Mouse (Mus musculus) heart, adult 9 months (tissue): ENCODE data around the gene Igfn1.

Source experiments
- DNase-seq, 2 experiments: peaks; one replicate each; pipeline ENCODE4 v3.0.0; 2022; ENCODE audit warnings: low spot score in 2 of 2

Igfn1 gene

GRCm38 (mm10) chr1:136006292-136006748 is at the start of gene Igfn1:
Gene Igfn1, minus strand, starts transcription at chr1:136006342.
- no peak for DNase-seq

GRCm38 (mm10) chr1:136055771-136056170 is 49.6 kb upstream of the Igfn1 start:
- no peak for DNase-seq

- no peak for DNase-seq
Measured at GRCm38 (mm10) chr1:136052547-136052946, 46.4 kb upstream of the Igfn1 start, which contains the start of gene Cacna1s. Gene Cacna1s, plus strand, starts transcription at chr1:136052750.

GRCm38 (mm10) chr1:136051465-136051864 is 45.3 kb upstream of the Igfn1 start:
- DNase-seq, result peak; percentile 50 to 58

GRCm38 (mm10) chr1:136051013-136051315 is 44.8 kb upstream of the Igfn1 start:
- no peak for DNase-seq

- DNase-seq, result no peak
Measured at GRCm38 (mm10) chr1:136050312-136051012, 44.3 kb upstream of the Igfn1 start, which contains the start of gene Ascl5. Gene Ascl5, plus strand, starts transcription at chr1:136050804.

- no peak for DNase-seq
Measured at GRCm38 (mm10) chr1:136047894-136048293, 41.8 kb upstream of the Igfn1 start.

- no peak for DNase-seq
Measured at GRCm38 (mm10) chr1:136047432-136047831, 41.3 kb upstream of the Igfn1 start.

- peak in 1 of 2 experiments; percentile 4 for DNase-seq
Measured at GRCm38 (mm10) chr1:136045774-136046173, 39.6 kb upstream of the Igfn1 start.

- DNase-seq, result no peak
Measured at GRCm38 (mm10) chr1:136040874-136041273, 34.7 kb upstream of the Igfn1 start.

- no peak for DNase-seq
Measured at GRCm38 (mm10) chr1:136040452-136040851, 34.3 kb upstream of the Igfn1 start.

GRCm38 (mm10) chr1:136038746-136039538 is 32.8 kb upstream of the Igfn1 start:
- no peak for DNase-seq

GRCm38 (mm10) chr1:136032961-136033360 is 26.8 kb upstream of the Igfn1 start:
- no peak for DNase-seq

GRCm38 (mm10) chr1:136031697-136032096 is 25.6 kb upstream of the Igfn1 start:
- no peak for DNase-seq

GRCm38 (mm10) chr1:136030201-136030600 is 24.1 kb upstream of the Igfn1 start:
- no peak for DNase-seq

GRCm38 (mm10) chr1:136018390-136019189 is 12.4 kb upstream of the Igfn1 start:
- no peak for DNase-seq

- DNase-seq, result peak; percentile 94 to 95
Measured at GRCm38 (mm10) chr1:136017907-136018313, 11.8 kb upstream of the Igfn1 start.

GRCm38 (mm10) chr1:136017307-136017706 is 11.2 kb upstream of the Igfn1 start:
- DNase-seq, result no peak

GRCm38 (mm10) chr1:136014796-136015502 is 8.8 kb upstream of the Igfn1 start:
- DNase-seq, result no peak

GRCm38 (mm10) chr1:136013513-136013912 is 7.4 kb upstream of the Igfn1 start:
- DNase-seq, result no peak

- DNase-seq, result no peak
Measured at GRCm38 (mm10) chr1:136010247-136010646, 4.1 kb upstream of the Igfn1 start.

- DNase-seq, result no peak
Measured at GRCm38 (mm10) chr1:136008159-136008533, 2.0 kb upstream of the Igfn1 start.
